Mouse (Mus musculus) monocyte, adult 5-6 weeks (primary cell): ENCODE data around the gene Prdm13. TPM values are rescaled to one million over a fixed set of nuclear protein-coding genes. Genes with fewer than 3 reads are reported as not detected.

Experiments used
- ATAC-seq: fragments of 153-309, 156-312 bp; replicated peaks from 2 replicates; pipeline ENCODE4 v1.8.0; 2017; ENCODE audit warnings: mild to moderate bottlenecking; ENCODE audit not compliant: low TSS enrichment, insufficient number of reproducible peaks, severe bottlenecking, poor library complexity, low FRiP score
- total RNA-seq: library from RNA; stranded (forward); fragments of 200-1000, 200-491, 200-594 nt; gene quantifications from 3 replicates; pipeline ENCODE4 v1.2.3, GENCODE M21; 2017

The Prdm13 gene
- total RNA-seq, 1 experiment from 2014 or later, result not detected

DNA sequence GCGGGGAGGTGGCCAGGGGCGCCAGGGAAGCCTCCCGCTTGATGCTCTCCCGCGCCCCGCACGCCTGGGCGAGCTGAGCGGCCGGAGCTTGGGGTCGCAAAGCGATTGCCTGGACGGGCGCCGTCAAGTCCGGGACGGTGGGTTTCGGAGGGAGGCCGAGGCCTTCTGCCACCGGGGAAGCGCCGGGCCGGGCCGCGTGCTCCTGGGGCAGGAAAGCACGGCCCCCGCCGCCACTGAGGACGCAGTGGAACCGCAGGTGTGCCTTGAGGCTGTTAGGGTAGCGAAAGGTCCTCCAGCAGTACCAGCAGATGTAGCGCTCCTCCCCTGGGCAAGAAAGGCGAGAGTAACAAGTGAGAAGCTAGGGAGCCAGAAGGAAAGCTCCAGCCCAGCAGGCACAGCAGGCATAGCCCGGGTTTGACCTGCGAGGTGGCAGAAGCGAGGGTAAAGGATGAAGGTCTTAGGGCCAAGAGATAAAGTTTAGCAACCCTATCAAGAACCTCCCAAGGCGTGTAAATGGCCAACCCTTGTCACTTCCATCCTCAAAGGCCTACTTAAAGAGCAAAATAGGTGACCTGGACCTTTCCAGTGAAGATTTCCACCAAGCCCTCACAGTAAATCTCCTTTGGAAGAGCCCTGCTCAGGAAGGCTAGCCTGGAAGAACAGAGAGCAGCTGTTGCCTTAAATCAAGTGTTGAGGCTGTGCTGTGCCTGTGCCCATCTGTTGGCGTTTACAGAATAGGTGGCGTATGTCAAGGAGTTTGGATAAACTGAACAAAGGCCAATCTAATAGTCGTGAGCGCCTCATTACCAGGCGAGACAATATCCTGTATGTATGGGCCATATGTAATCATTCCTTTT lies 5.9 kb downstream of the Prdm13 start:
- no peak for ATAC-seq

DNA sequence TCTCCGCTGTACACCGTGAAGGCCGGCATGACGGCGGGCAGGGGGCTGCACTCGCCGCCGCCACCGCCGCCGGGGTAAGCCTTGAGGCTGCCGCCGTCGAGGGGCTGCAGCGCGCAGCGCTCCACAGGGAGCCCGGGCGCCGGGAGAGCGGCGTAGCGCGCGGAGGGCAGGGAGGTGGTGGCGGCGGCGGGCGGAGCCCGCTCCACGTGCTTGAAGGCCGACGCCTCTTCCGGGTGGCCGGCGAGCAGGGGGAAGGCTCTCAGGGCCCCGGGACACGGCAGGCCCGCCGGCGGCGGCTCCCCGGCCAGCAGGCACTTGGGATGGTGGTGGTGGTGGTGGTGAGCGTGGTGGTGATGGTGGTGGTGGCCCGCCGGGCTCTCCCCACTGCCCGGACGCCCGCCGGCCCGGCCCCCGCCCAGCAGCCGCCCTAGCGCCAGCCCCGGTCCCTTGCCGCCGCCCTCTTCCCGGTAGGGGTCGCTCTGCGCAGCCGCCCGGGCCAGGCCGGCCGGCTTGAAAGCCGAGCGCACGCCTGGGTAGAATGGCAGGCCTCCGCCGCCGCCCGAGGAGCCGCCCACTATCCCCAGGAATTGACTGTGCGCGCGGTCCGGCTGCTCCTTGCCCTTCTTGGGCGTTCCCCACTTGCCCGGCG lies 6.7 kb downstream of the Prdm13 start:
- no peak for ATAC-seq

GRCm38 (mm10) chr4:21678101-21678974 lies 7.4 kb downstream of the Prdm13 start:
- ATAC-seq, result no peak

DNA sequence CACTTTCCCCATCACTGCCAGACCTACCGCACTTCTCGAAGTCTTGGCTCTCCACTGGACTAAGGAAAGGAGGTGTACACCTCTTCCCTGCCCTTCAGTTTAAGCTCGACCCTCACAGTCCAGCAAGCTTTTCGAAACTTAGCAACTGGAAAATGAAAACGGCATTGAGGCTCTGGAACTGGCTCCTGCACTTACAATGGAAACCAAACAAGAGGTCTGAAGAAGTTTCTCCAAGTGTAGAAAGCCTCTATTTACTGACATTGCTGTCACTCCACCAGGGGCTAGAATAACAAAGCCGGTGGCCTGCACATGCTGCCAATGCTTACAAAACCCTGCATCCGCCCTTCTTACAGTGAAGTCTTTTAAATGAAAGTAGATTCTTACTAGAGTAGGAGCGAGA lies 11.1 kb downstream of the Prdm13 start:
- no peak for ATAC-seq

- no peak for ATAC-seq
These were observed 11.7 kb downstream of the Prdm13 start for GRCm38 (mm10) chr4:21674042-21674441.

GRCm38 (mm10) chr4:21665961-21666360 lies 19.8 kb downstream of the Prdm13 start:
- ATAC-seq, result no peak

DNA sequence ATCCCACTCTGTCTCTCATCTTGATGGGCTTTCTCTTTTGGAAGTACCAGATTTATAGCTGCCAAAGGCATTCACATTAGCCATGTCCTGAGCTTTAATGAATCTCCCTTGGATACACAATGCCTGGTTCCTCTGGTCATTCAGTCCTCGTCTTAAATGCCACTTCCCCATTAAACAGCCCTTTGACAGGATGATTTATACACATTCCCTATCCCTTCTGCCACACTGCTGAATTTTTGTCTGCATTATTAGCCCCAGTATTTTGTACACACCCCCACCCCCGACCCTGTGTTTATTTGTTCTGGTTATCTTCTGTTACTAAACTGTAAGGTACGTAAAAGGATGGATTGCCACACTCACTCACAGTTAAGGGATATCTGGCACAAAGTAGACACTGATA lies 27.6 kb downstream of the Prdm13 start:
- no peak for ATAC-seq

- no peak for ATAC-seq
These were observed 56.5 kb downstream of the Prdm13 start for GRCm38 (mm10) chr4:21629275-21629583.

DNA sequence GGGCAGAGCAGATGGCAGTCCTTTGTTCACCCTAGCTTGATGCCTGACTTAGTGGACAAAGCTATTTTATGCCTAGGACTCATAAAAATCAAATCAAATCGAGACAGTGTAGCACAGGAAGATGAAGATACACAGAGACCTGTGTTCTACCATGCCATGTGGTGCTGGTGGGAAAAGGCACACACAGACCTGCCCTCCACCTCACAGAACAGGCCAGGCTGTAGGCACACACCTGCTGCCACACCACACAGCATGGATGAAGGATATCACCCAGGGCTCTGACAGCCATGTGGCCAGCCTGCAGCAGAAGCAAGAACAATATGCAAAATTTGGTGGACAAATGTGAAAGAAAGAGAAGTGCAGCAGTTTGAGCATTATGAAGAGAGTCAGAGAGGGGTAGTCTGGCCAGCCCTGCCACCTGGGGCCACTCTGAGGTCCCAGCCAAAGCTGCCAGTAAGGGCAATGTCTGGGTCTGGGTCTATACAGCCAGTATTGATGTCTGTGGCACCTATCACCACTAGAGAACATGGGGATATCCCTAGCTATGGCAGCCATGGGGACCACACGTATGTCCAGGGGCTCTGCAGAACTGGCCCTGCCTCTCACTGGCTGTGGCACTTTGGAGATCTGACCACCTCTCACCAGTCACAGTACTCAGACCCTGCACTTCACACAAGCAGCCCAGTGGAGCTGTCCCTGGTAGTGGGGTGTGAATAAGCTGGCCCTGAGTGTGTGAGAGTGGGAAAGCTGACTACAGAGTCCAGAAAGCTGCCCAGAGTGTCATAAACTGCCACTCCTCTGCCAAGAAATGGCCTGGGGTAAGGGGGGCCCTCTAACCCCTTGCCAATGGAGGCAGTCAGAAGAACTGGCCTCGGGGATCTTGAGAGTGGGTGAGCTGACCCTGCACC lies 57.1 kb downstream of the Prdm13 start:
- ATAC-seq, result no peak

Other genes with a start within 250 kb of the Prdm13 start
- gene Ccnc, start 41.7 kb upstream of the Prdm13 start, total RNA-seq, result 31.3 to 41.9 TPM (median 40.8 TPM) in 3 replicates
- 24.5 to 27.2 TPM (median 26.4 TPM) in 3 replicates for gene Usp45, start 81.2 kb upstream of the Prdm13 start, total RNA-seq
- 33.6 to 48.4 TPM (median 45.4 TPM) in 3 replicates for gene Tstd3, start 81.2 kb upstream of the Prdm13 start, total RNA-seq
- gene Pnisr, start 161.6 kb upstream of the Prdm13 start, total RNA-seq, result 225 to 339 TPM (median 254 TPM) in 3 replicates
- 0.95 to 8.2 TPM (median 2.5 TPM) in 3 replicates for gene Coq3, start 193.7 kb upstream of the Prdm13 start, total RNA-seq
- gene Faxc, start 245.4 kb upstream of the Prdm13 start, total RNA-seq, result 0.10 TPM in 1 of 3 replicates, not detected in the others